Mouse (Mus musculus): ENCODE results near the gene Gm26920. TPM values are rescaled to one million over a fixed set of nuclear protein-coding genes. Genes with fewer than 3 reads are reported as not detected.
A peak's percentile ranks its signal among the peaks of the same experiment; 100 is the strongest.

Gene Gm26920
- total RNA-seq, 2 experiments from 2014 or later, result not detected

DNA sequence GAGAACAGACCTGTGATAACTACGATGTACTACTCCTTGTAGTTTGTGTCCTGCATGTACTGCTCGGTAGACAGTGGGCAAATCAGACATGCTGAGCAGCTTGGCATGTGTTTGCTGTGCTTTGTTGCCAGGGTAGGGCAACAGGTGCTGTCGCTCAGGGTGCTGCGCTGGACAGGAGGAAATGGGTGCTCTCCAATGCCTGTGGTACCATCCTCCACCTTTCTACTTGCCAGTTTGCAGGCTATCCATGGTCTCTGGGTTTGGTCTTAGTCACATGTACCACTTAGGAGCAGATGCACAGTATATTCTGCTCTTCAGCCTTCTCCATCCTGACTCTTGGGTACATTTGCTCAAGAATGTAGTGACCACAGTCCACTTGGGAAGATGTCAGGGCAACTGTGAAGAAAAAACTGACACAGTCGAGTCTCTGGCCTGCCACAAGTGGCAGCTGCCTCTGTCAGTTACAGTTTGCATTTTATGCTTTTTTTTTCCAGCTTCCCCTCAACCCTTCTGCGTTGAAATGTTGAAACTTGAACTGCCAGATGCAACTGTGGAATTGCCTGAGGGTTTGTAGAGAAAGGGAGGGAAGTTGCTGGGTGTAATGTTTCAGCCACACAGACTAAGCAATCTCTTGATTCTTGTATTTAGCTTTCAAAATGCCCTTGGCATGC is 82.1 kb downstream of the Gm26920 start:
- intact Hi-C loops (cut with DNase I), result no loop called here
- no peak for DNase-seq (ENCODE audit: low spot score in 2 of 2)

DNA sequence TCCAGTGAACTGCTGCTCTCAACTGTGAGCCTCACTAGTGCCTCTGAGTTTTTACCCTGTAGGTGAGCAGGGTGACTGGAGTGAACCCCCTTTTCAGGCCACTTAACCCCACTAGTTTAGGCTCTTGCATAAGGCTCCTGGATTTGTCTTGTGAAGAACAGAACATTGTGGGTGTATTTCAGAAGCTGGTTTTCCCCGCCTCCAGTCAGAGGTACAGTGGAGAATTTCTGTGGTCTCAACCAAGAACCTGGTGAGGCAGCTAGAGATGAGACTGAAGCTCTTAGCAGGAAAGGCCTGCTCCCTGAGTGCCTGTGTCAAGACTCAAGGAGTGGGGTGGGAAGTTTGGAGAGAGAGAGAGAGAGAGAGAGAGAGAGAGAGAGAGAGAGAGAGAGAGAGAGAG is 82.6 kb downstream of the Gm26920 start:
- intact Hi-C loops (cut with DNase I), result no loop called here
- DNase-seq (ENCODE audit: low spot score in 2 of 2), result peak in 1 of 2 experiments; percentile 69

Small RNA genes within 50 kb of the gene (microRNA-seq; reads per million reads assigned to microRNA genes)
- gene Gm23368, result 0 reads per million in 2 experiments

Other genes starting within 250 kb of the Gm26920 start
- gene Zfp940, start 236.7 kb downstream of the Gm26920 start, total RNA-seq (2021), result 10 to 100 TPM; 18.6 to 25.6 TPM
- gene Zfp420, start 230.4 kb downstream of the Gm26920 start, total RNA-seq (2021), result 10 to 100 TPM; 14.2 to 14.4 TPM
- gene Zfp27, start 183.8 kb downstream of the Gm26920 start, total RNA-seq (2021), result 10 to 100 TPM; 18.5 to 21.6 TPM
- gene Zfp383, start 182.2 kb downstream of the Gm26920 start, total RNA-seq (2021), result 1 to 10 TPM; 8.0 to 8.8 TPM
- gene Zfp74, start 136.3 kb downstream of the Gm26920 start, total RNA-seq (2021), result 10 to 100 TPM; 16.7 to 17.9 TPM
- gene Zfp568, start 106.5 kb downstream of the Gm26920 start, total RNA-seq (2021), result 1 to 10 TPM; 3.8 to 6.4 TPM
- gene Zfp14, start 39.0 kb downstream of the Gm26920 start, total RNA-seq (2021), result 1 to 10 TPM; 7.2 to 8.5 TPM
- gene Zfp82, start 17.5 kb downstream of the Gm26920 start, total RNA-seq (2021), result 1 to 10 TPM; 5.0 to 5.1 TPM
- 1 to 10 TPM; 7.2 to 7.5 TPM for gene Zfp566, start 117 bp upstream of the Gm26920 start, total RNA-seq (2021)
- gene Zfp260, start 4.4 kb upstream of the Gm26920 start, total RNA-seq (2021), result 10 to 100 TPM; 64.5 to 64.6 TPM
- gene Zfp382, start 31.5 kb upstream of the Gm26920 start, total RNA-seq (2021), result 10 to 100 TPM; 34.9 to 36.0 TPM
- 10 to 100 TPM; 48.5 to 49.7 TPM for gene Zfp146, start 79.3 kb upstream of the Gm26920 start, total RNA-seq (2021)
- gene Cox7a1, start 93.7 kb upstream of the Gm26920 start, total RNA-seq (2021), result 1 to 10 TPM; 5.5 to 6.0 TPM
- gene Capns1, start 108.4 kb upstream of the Gm26920 start, total RNA-seq (2021), result 100 to 1,000 TPM; 180 to 183 TPM
- gene Polr2i, start 141.5 kb upstream of the Gm26920 start, total RNA-seq (2021), result 10 to 100 TPM; 57.6 to 59.5 TPM
- gene Tbcb, start 141.9 kb upstream of the Gm26920 start, total RNA-seq (2021), result 100 to 1,000 TPM; 130 to 143 TPM
- gene Ovol3, start 145.3 kb upstream of the Gm26920 start, total RNA-seq (2021), result not detected
- under 1 TPM in 1 of 2 experiments, not detected in 1; 0.34 TPM for gene Thap8, start 189.7 kb upstream of the Gm26920 start, total RNA-seq (2021)
- 1 to 10 TPM in 1 of 2 experiments, under 1 TPM in 1; 0.73 to 1.5 TPM for gene Wdr62, start 190.0 kb upstream of the Gm26920 start, total RNA-seq (2021)
- gene Clip3, start 201.3 kb upstream of the Gm26920 start, total RNA-seq (2021), result 100 to 1,000 TPM; 467 to 489 TPM
- 10 to 100 TPM; 63.6 to 64.4 TPM for gene Alkbh6, start 218.3 kb upstream of the Gm26920 start, total RNA-seq (2021)
- gene Syne4, start 224.4 kb upstream of the Gm26920 start, total RNA-seq (2021), result 1 to 10 TPM; 8.4 to 8.7 TPM
- under 1 TPM; 0.32 to 0.55 TPM for gene E130208F15Rik, start 231.3 kb upstream of the Gm26920 start, total RNA-seq (2021)
- 1 to 10 TPM; 7.2 to 7.8 TPM for gene Sdhaf1, start 233.5 kb upstream of the Gm26920 start, total RNA-seq (2021)

Data from left cerebral cortex, postnatal 25 days (tissue).